Mouse (Mus musculus) brown adipose tissue, adult 24 weeks (tissue): ENCODE measurements around the gene Trabd. TPM values are rescaled to one million over a fixed set of nuclear protein-coding genes. Genes with fewer than 3 reads are reported as not detected.

Experiments
- H3K27ac ChIP-seq: fragments of 200-500 bp; replicated peaks from 2 replicates; pipeline ENCODE4 v1.5.1; 2012; ENCODE audit warnings: low read depth, mild to moderate bottlenecking, low read length
- H3K4me1 ChIP-seq: fragments of 200-500 bp; 2 replicates; pipeline ENCODE4 v1.6.1; 2012; ENCODE audit warnings: low read length, mixed read lengths; ENCODE audit not compliant: control insufficient read depth, insufficient read depth, insufficient read length
- H3K4me3 ChIP-seq: fragments of 200-500 bp; 2 replicates; pipeline ENCODE4 v1.5.1; 2012; ENCODE audit warnings: low read depth, mild to moderate bottlenecking, low read length, moderate library complexity; ENCODE audit not compliant: insufficient read depth
- polyA plus RNA-seq: library from polyadenylated mRNA; stranded (reverse); fragments of >200 nt; gene quantifications from 2 replicates; pipeline ENCODE4 v1.2.4, GENCODE M21; 2012; ENCODE audit not compliant: missing spikeins, insufficient read depth, insufficient read length

The Trabd gene
- polyA plus RNA-seq: 20.4 and 23.3 TPM in 2 replicates

DNA sequence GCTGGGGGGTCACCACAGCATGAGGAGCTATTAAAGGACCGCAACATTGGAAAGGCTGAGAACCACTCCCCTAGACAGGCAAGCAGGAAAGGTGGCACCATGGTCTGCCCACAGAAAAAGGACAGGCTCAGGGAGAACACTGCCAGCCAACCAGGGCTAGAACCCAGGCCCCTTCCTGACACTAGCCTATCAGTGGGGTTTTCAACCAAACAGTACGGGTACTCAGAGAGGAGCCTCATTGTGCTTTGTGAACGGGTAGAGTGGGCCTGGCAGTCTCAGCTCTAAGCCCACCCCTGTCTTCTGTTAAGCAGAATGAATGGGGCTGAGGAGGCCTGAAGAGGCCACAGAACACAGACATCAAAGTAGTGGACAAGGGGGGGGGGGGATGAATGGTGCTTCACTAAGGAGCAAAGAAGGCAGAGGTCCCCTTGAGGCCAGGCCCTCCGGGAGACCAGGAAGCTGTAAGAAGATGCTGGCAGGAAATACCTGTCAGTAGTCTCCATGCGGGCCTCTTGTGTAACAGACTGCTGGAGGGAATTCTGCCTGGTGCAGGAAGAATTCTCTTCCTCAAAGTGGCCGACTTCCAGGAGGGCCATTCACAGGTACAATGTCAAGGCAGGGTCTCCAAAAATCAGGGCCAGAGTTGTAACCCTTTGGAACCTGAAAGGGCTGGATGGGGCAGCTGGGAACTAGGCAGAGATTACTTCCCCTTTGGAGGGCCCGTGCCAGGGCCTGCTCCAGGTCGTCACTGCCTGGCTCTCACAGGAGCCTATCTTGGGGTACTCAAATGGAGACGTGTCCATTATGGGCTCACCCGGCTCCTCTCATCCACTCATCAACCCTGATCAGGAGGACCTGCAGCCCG, at the start of gene Trabd:
Gene Trabd, plus strand, starts transcription at position 512 of the 865 bp plus-strand sequence.
- Histone ChIP-seq H3K27ac (peak within 1 kb of the TSS; percentile 91), H3K4me1 (peaks cover 19% of the 10 kb centered on the region), H3K4me3 (peak within 1 kb of the TSS; percentile 90)

DNA sequence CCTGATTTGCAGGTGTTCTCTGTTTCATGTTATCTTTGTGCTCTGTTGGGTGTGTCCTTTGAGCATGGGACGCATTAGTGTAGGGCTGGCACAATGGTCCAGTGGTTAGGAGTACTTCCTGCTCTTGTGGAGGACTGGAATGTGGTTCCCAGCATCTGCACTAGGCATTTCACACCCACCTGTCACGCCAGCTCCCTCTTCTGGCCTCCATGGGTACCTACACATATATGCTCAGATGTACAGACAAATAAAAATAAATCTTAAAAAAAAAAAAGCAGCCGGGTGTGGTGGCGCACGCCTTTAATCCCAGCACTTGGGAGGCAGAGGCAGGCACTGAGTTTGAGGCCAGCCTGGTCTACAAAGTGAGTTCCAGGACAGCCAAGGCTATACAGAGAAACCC, 30.5 kb upstream of the Trabd start:
- H3K4me3 ChIP-seq: no peak overlapping the region
- no peak overlapping the region for H3K27ac ChIP-seq
- H3K4me1 ChIP-seq: no peaks in the 10 kb centered on the region

DNA sequence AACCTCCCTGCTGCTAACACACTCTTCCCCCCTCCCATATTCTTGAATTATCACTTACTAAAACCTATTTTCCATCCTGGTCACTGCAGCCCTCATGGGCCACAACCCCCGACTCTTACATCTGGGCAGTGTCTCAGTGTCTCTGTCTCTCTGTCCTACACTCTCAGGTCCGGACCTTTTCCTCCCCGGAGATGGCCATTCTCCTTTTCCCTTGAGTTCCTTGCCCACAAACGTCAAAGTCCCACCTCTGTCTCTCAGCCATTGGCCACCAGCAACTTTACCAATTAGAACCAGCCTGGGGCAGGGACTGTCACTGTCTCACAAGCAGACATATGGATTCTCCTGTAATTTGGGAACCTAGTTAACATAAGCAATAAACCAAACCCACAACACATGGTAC, 28.6 kb upstream of the Trabd start:
- Histone ChIP-seq H3K4me3 (no peak overlapping the region), H3K4me1 (no peaks in the 10 kb centered on the region), H3K27ac (no peak overlapping the region)

DNA sequence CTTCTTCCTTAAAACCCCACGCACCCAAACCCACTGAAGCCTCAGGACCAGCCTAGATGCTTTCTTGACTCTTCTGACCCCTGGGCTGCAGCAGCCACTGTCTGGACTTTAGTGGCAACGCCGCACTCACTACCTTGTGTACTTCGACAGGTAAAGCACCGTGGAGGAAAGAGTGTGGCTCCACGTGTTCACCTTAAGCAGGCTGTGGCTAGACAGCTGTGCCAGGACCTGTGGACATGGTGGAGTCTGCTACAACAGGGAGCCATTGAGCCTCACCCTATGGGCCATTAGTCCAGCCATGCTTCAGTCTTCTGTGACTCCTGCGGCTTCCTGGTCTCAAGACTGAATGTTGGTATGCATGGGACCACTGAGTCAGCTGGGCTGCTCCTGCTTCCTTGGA, 20.3 kb upstream of the Trabd start:
- Histone ChIP-seq H3K27ac (no peak overlapping the region), H3K4me3 (no peak overlapping the region)

DNA sequence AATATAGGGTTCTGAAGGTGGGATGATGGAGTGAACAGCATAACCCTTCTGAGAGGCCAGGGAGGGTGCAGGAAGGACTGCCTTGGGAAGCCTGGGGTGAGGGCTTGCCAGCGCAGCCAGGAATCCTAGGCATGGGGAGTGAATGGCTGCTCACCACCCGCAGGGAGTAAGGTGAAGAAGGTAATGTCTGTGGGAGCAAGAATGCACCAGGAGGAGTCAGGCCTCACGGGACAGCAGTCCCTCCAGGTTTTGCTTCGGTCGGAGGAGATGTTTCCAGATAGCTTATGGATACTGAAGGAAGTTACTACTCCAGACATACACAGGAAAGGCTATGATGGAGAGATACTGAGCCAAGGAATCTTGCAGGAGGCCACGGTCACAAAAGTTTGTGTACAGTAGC, 16.2 kb upstream of the Trabd start:
- Histone ChIP-seq H3K4me3 (no peak overlapping the region), H3K27ac (no peak overlapping the region), H3K4me1 (no peaks in the 10 kb centered on the region)

More for the DNA sequence above, 20.3 kb upstream of the Trabd start:
- H3K4me1 ChIP-seq: no peaks in the 10 kb centered on the region

DNA sequence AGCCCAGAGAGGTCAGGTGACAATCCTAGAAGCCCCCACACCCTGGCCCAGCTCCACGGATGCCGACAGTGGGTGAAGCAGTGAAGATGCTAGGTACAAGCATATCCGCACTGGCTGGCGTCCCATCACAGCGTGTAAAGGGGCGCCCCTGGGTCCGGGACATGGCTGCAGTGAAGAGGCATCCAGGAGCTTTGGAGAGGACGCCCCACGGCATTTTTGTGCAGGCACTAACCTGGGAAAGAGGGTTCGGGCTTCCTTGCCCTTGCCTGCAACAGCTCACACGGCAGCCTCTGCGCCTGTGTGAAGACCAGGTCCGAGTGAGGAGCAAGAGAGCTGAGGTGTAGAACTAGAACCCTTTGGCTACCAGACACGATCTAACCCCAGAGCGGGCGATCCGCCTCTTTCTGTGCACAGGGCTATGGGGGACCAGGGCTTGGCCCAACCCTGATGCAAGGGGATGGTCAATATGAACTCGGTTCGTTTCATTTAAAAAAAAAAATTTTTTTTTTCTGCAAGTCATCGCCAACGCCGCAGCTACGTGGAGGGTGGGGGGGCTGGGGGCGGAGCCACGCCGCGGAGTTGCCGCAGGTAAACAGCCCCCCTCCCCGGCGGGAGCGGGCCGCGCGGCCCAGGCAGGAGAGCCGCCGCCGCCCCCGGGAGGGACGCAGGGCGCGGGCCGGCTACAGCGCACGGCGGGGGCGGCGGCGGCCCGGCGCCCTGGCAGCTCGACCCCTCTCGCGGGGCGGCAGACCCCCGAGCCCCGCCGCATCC, 15.6 kb upstream of the Trabd start, which contains the start of gene Panx2:
Gene Panx2, plus strand, starts transcription at position 574 of the 771 bp plus-strand sequence.
- Histone ChIP-seq H3K4me3 (peak within 1 kb of the TSS; percentile 42), H3K27ac (no peak within 1 kb of the TSS), H3K4me1 (no peaks in the 10 kb centered on the region)

DNA sequence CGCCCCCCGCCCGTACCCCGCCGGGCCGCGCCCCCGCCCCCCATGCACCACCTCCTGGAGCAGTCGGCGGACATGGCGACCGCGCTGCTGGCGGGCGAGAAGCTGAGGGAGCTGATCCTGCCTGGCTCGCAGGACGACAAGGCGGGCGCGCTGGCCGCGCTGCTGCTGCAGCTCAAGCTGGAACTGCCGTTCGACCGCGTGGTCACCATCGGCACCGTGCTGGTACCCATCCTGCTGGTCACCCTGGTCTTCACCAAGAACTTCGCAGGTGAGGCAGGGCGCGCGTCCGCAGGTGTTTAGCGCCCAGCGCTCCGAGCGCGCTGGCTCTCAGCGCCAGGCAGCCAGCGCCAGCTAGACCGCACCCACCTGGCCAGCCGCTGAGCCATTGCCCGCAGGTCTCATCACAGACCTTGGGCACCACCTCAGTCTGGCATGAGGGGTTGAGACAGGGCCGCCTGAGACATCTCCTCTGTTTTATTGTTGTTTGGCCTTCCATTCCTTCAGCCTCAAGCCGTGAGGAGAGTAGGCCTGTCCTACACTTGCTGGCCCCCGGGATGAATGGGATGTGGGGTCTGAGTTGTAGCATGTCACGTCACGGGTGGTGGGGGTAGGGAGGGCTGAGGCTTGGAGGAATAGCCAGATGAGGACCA, 14.8 kb upstream of the Trabd start:
- H3K4me1 ChIP-seq: no peaks in the 10 kb centered on the region
- H3K4me3 ChIP-seq: peak overlapping the region; percentile 42
- H3K27ac ChIP-seq: no peak overlapping the region

DNA sequence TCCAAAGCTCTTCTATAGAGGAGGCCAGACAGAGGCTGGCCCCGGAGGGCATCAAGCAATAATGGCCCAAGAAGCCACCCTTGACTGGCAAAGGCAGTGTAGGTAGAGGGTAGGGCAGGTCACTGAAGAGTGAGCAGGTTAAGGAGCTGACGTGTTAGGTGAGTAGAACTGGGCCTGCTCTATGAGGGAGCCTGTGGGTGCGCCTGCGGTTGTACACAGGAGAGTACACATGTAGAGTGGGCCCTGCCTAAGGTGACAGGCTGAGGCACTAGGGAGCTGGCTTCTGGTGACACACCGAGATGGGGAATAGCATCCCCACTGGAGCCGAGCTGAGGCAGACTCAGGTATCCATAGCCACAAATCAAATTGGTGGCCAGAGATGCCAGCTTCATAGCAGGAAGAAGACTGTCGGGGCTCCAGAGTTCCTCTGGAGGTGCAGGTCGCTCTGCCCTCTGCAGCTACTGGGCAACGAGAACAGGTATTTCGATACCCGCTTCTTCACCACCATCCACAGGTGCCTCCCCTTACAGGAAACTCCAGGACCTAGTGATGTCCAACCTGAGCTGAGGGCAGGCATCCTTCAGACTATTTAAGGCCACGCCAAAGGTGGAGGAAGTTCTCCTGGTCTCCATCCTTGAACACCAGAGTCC, 14.0 kb upstream of the Trabd start:
- H3K4me1 ChIP-seq: no peaks in the 10 kb centered on the region
- H3K27ac ChIP-seq: no peak overlapping the region
- no peak overlapping the region for H3K4me3 ChIP-seq

DNA sequence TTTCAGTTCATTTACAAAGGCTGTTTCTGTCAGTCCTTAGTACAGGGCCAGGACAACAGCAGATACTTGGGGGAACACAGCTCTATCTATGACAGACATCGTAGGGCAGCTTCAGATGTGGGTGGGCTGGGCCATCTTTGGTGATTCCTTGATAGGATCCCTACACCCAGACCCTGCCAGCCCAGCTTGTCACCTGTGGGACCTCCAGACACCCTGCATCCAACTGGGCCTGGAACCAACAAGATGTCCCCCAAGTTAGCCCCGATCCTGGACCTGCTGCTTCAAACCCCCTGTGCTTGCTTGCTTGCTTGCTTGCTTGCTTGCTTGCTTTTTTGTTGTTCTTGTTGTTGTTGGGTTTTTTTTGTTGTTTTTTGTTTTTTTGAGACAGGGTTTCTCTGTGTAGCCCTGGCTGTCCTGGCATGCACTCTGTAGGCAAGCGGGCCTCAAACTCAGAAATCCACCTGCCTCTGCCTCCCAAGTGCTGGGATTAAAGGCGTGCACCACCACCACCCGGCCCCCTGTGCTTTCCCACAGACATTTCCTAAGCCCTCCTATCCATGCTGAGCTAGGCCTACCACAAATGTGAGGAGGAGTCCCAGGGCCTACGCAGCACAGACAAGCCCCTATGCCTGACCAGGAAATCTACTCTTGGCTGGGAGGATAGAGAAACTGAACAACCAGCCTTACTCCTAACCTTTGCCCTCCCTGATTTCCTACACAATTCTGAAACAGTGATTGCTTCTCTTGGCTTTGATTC, 13.0 kb upstream of the Trabd start:
- Histone ChIP-seq H3K4me3 (no peak overlapping the region), H3K27ac (no peak overlapping the region), H3K4me1 (no peaks in the 10 kb centered on the region)

DNA sequence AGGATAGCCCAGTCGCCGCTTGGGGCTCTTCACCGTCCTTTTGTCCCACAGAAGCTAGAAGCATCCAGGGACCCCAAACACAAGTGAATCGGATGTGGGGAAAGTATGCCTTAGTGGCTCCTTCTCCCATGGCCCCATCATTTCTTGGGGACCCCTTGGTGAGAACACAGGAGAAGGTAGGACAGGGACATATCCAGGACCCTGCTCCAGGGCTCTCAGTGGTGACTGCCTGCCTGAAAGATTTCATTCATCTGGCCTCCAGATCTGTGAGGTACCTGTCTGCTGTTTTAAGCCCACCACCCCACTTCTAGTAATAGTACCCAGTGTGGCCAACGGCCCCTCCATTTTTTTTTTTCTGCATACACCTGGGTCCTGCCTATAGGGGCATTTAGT, 12.4 kb upstream of the Trabd start:
- Histone ChIP-seq H3K27ac (no peak overlapping the region), H3K4me3 (no peak overlapping the region), H3K4me1 (no peaks in the 10 kb centered on the region)

DNA sequence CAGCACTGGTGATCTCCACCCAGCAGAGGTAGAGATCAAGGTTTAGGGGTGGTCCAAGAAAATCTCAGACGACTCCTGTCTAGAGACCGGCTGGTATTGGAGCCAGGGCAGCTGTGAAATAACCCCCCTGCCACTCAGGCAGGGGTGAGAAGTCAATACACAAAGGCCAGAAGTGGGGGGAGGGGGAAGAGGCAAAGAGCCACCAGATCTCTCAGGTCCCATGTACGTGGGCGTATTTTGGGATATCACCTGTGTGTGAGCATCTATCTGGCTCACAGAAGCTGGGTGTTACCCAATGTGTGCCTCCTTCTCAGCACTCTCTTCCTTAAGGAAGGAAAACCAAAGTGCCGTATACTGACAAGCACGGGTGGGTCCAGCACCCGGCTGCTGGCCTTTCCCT, 11.9 kb upstream of the Trabd start:
- Histone ChIP-seq H3K4me1 (no peaks in the 10 kb centered on the region), H3K4me3 (no peak overlapping the region), H3K27ac (no peak overlapping the region)

DNA sequence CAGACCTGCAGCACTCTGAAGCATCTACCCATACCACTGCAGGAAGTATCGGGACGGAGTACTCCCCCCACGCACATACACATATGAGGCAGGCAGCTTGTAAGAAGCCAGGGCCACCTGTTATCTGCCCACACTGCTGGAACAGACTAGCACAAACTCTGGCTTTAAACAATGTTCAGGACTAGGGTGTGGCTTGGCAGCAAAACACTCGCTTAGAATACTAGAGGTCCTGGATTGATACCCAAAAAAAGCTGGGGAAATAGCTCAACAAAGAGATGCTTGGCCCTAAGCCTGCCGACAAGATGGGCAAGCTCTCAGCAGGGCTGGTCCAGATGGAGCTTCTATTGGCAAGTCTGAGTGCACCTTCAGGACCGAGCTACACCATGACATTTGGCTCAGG, 11.4 kb upstream of the Trabd start:
- no peak overlapping the region for H3K27ac ChIP-seq
- no peak overlapping the region for H3K4me3 ChIP-seq

DNA sequence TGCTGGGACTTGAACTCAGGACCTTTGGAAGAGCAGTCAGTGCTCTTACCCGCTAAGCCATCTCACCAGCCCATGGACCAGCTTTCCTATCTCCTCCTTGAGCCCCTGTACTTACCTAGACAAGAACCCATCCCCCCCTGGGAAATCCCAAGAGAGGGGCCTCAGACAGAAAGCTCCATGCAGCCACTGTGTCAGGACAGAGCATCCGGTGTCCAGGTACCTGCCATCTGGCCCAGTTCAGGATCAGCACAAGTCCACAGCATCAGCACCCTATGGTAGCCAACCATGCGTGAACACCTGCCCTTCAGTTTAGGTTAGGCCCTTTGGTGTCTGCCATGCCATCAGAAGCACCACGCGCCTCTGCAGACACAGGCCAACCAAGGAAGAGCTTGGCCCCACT, 10.0 kb upstream of the Trabd start:
- Histone ChIP-seq H3K27ac (no peak overlapping the region), H3K4me1 (no peaks in the 10 kb centered on the region)

More for the DNA sequence above, 11.4 kb upstream of the Trabd start:
- H3K4me1 ChIP-seq: no peaks in the 10 kb centered on the region

DNA sequence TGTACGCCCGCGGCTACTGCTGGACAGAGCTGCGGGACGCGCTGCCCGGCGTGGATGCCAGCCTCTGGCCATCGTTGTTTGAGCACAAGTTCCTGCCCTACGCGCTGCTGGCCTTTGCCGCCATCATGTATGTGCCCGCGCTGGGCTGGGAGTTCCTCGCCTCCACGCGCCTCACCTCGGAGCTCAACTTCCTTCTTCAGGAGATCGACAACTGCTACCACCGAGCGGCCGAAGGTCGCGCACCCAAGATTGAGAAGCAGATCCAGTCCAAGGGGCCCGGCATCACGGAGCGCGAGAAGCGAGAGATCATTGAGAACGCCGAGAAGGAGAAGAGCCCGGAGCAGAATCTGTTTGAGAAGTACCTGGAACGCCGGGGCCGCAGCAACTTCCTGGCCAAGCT, 7.3 kb upstream of the Trabd start:
- no peak overlapping the region for H3K27ac ChIP-seq
- no peak overlapping the region for H3K4me3 ChIP-seq
- no peaks in the 10 kb centered on the region for H3K4me1 ChIP-seq

More for the DNA sequence above, 10.0 kb upstream of the Trabd start:
- no peak overlapping the region for H3K4me3 ChIP-seq
